ENCODE assay signal across 9 mouse cellular contexts in the genomic region with DNA sequence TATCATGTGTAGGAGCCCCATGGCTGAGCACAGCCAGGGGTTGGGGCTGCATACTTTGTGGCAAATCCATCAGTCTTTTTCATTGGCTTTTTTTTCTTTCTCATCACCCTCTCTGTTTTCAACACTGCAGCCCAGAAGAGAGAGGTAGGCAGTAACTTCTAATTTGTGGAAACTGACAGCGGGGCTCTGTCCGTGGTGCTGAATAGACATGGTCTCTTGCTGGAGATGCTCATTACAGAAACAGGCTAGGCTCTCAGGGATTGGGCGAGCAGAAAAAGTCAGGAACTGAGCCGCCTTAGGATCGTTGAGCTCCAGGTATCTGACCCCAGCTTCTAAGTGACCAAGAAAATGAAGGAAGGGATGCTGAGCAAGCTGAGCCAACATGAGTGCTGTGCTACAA.
DNase-seq lines count a peak whose midpoint lies in the region; TF ChIP-seq lines count a peak whose summit lies in the region.
"Had no signal": no experiment of that assay in that cellular context is flagged by ENCODE, and none has a peak within 500 bp of the region (broad histone marks: within the 10 kb centered on the region; RNA-seq: fewer than 3 reads in every experiment).

No protein-coding gene starts in this region.

- DNase-seq in thymus, adult 2 months = peak; percentile 6
- DNase-seq in thymus, adult 18-20 months = no peak
- peak; percentile 89 for DNase-seq in embryo, embryonic 10.5 days (ENCODE audit: low spot score)
- DNase-seq in induced T-regulatory cell, adult 2 months (ENCODE audit: low read depth) = peak; percentile 18
- DNase-seq in lung, postnatal 4 days = peak; percentile 39 to 52
- no peak for DNase-seq in frontal cortex, postnatal 25 days (ENCODE audit: low spot score in 2 of 2)
- DNase-seq in cerebellum, adult 9-10 months = no peak
- no peak for DNase-seq in layer of hippocampus, postnatal 25 days (ENCODE audit: extremely low spot score in 1 of 2, low spot score in 1 of 2)

- H3K27me3 ChIP-seq in thymus, adult 2 months (ENCODE audit: control insufficient read depth, insufficient read depth, low read length) = no peaks in the 10 kb centered on the region
- H3K27me3 ChIP-seq: embryonic facial prominence, embryonic 12.5 days had no signal

- H3K27ac ChIP-seq in thymus, adult 2 months (ENCODE audit: control insufficient read depth, insufficient read depth, low read length) = no peak overlapping the region
- H3K27ac ChIP-seq: embryonic facial prominence, embryonic 12.5 days had no signal

- H3K4me3 ChIP-seq in thymus, adult 2 months (ENCODE audit: control insufficient read depth, insufficient read depth, low read length) = no peak overlapping the region
- H3K4me3 ChIP-seq: embryonic facial prominence, embryonic 12.5 days had no signal

- WGBS in thymus, adult 2 months = 10% methylated on average over 5 of the region's 5 CpGs

- H3K36me3 ChIP-seq in thymus, adult 2 months (ENCODE audit: control insufficient read depth, insufficient read depth, low read length) = no peaks in the 10 kb centered on the region
- H3K36me3 ChIP-seq: embryonic facial prominence, embryonic 12.5 days had no signal

- no peaks in the 10 kb centered on the region for H3K4me1 ChIP-seq in thymus, adult 2 months (replicated peaks; ENCODE audit: control insufficient read depth, insufficient read depth, low read length)
- H3K4me1 ChIP-seq: embryonic facial prominence, embryonic 12.5 days had no signal

- no peak for TF ChIP-seq POLR2A in thymus, adult 2 months (IDR thresholded peaks at IDR 0.05; ENCODE audit: control insufficient read depth, extremely low read depth, insufficient read depth, low read length, poor library complexity)

- no peak for TF ChIP-seq CTCF in thymus, adult 2 months (IDR thresholded peaks at IDR 0.05; ENCODE audit: borderline replicate concordance, control insufficient read depth, extremely low read depth, insufficient read depth, low read length, poor library complexity)

Comparison
In these comparisons a context has a peak if more than half of its experiments do, and no peak if none do; other contexts are left out.
1. DNase-seq: peak in thymus, adult 2 months (single experiment), embryo, embryonic 10.5 days (single experiment), induced T-regulatory cell, adult 2 months (single experiment) and lung, postnatal 4 days (2 of 2); none in thymus, adult 18-20 months (0 of 2), frontal cortex, postnatal 25 days (0 of 2), cerebellum, adult 9-10 months (single experiment) and layer of hippocampus, postnatal 25 days (0 of 2).